Mouse (Mus musculus): ENCODE data around the gene Gm12800. TPM values are rescaled to one million over a fixed set of nuclear protein-coding genes. Genes with fewer than 3 reads are reported as not detected.
"Not testable (repeated sequence)": the region's sequence is repeated elsewhere in the genome, so short reads cannot be mapped to it uniquely, and the experiment has no call there.

The Gm12800 gene
- not detected in 2 replicates for polyA plus RNA-seq (2014; fragmentation: Nextera tagmentation; extraction: Ambion mirVana)

DNA sequence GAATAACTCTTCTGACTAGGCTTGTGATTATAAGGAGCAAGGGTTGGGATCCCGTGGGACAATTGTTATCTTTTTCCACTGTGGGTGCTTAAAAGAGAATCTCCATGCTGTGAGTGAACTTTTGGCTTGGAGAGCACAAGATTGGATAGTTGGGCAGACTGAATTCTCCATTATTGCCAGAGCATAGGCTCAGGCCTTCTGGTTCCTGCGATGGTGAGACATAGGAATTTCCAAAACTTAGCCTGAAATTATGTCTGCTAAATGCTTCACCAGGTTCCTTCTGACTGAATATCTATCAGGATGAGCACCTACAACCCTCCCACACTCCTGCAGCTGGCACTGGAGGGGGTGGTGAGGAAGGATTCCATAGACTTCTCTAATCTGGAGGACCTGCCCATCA, at the start of gene Gm12800:
Gene Gm12800, plus strand, starts transcription at position 301 of the 400 bp plus-strand sequence.
- not testable (repeated sequence) for H3K27me3 ChIP-seq (ENCODE audit: insufficient read depth, low read length); H3K9me3 ChIP-seq (ENCODE audit: low read depth, low read length); H3K36me3 ChIP-seq (ENCODE audit: insufficient read depth); ATAC-seq (ENCODE audit: insufficient read depth); H3K27ac ChIP-seq (ENCODE audit: low read depth); H3K4me2 ChIP-seq; DNase-seq; H3K4me3 ChIP-seq (ENCODE audit: low read depth, low read length); H3K4me1 ChIP-seq (ENCODE audit: insufficient read depth); H3K9ac ChIP-seq
- WGBS, result 81% methylated on average over 1 of the region's 2 CpGs

DNA sequence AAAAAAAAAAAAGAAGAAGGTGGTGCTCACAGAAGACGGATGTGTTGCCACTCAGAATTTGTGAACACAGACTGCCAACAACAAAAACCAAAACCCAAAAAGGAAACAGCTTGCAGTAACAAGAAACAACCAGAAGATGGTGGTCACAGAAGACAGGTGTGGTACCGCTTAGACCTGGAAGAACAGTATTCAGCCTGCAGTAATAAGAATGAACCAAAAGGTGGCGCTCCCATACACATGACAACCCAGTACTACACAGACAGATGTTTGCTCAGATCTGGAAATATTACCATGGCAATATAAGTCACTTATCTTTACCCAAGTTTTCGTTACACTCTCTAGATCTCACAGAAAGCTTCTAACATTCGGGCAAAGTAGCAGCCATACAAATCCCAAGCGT, 48.0 kb upstream of the Gm12800 start:
- Histone ChIP-seq H3K4me2 (no peak overlapping the region), H3K27ac (ENCODE audit: low read depth) (no peak overlapping the region), H3K9ac (no peak overlapping the region), H3K4me1 (ENCODE audit: insufficient read depth) (no peaks in the 10 kb centered on the region), H3K9me3 (ENCODE audit: low read depth, low read length) (no peaks in the 10 kb centered on the region), H3K4me3 (ENCODE audit: low read depth, low read length) (no peak overlapping the region), H3K27me3 (ENCODE audit: insufficient read depth, low read length) (no peaks in the 10 kb centered on the region), H3K36me3 (ENCODE audit: insufficient read depth) (no peaks in the 10 kb centered on the region)
- no peak for ATAC-seq (ENCODE audit: insufficient read depth)
- peak; percentile 63 for TF ChIP-seq CTCF (IDR thresholded peaks at IDR 0.05; ENCODE audit: low read depth)
- WGBS, result 33% methylated on average over 6 of the region's 6 CpGs
- DNase-seq, result peak; percentile 38

DNA sequence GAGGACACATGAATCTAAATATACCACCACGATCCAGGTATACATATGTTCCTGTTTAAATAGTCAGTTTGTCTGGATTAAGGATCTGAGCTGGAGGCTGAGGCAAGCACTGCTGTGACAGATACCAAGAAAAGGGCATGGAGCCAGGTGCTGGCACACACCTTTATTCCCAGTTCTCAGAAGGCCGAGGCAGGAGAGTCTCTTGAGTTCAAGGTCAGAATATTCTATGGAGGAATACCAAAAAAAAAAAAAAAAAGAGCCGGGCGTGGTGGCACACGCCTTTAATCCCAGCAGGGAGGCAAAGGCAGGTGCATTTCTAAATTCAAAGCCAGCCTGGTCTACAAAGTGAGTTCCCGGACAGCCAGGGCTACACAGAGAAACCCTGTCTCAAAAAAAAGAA, 46.6 kb upstream of the Gm12800 start:
- WGBS, result 88% methylated on average over 6 of the region's 6 CpGs
- no peak for ATAC-seq (ENCODE audit: insufficient read depth)

DNA sequence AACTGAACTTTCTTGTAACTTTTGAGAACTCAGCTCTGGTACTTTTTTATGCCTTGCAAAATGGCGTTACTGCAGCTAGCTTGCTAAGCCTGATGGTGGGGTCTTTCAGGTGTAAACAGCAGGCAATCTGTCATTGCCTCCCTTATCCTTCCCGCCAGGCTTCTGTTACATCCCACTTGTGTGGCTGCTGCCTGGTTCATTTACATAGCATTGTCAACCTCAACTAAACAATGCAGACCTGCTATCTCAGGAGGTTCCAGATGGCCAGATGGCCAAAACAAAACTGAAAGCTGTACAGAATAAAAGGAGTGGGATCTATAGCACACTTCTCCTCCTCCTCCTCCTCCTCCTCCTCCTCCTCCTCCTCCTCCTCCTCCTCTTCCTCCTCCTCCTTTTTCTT, 36.9 kb upstream of the Gm12800 start:
- H3K4me2 ChIP-seq; H3K27me3 ChIP-seq (ENCODE audit: insufficient read depth, low read length); H3K36me3 ChIP-seq (ENCODE audit: insufficient read depth); DNase-seq; H3K9me3 ChIP-seq (ENCODE audit: low read depth, low read length); H3K27ac ChIP-seq (ENCODE audit: low read depth); ATAC-seq (ENCODE audit: insufficient read depth); H3K9ac ChIP-seq; H3K4me3 ChIP-seq (ENCODE audit: low read depth, low read length); H3K4me1 ChIP-seq (ENCODE audit: insufficient read depth): not testable (repeated sequence)
- WGBS, result 53% methylated on average over 2 of the region's 2 CpGs

More for the DNA sequence above, 46.6 kb upstream of the Gm12800 start:
- Histone ChIP-seq H3K9ac (no peak overlapping the region), H3K36me3 (ENCODE audit: insufficient read depth) (no peaks in the 10 kb centered on the region), H3K4me1 (ENCODE audit: insufficient read depth) (no peaks in the 10 kb centered on the region), H3K27me3 (ENCODE audit: insufficient read depth, low read length) (no peaks in the 10 kb centered on the region), H3K27ac (ENCODE audit: low read depth) (no peak overlapping the region), H3K9me3 (ENCODE audit: low read depth, low read length) (no peaks in the 10 kb centered on the region), H3K4me3 (ENCODE audit: low read depth, low read length) (no peak overlapping the region), H3K4me2 (no peak overlapping the region)
- no peak for DNase-seq
- no peak for TF ChIP-seq CTCF (IDR thresholded peaks at IDR 0.05; ENCODE audit: low read depth)

DNA sequence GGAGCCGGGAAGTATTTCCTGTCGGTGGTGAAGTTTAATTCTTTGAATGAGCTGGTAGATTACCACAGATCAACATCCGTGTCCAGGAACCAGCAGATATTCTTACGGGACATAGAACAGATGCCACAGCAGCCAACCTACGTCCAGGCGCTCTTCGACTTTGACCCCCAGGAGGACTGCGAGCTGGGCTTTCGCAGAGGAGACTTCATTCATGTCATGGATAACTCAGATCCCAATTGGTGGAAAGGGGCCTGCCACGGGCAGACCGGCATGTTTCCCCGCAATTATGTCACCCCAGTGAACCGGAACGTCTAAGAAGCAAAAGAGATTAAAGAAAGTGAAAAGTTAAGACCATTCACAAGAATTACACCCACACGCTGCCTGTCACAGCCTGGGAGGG, 33.2 kb upstream of the Gm12800 start:
- 74% methylated on average over 15 of the region's 15 CpGs for WGBS
- not testable (repeated sequence) for H3K4me3 ChIP-seq (ENCODE audit: low read depth, low read length); ATAC-seq (ENCODE audit: insufficient read depth); H3K36me3 ChIP-seq (ENCODE audit: insufficient read depth); H3K4me2 ChIP-seq; H3K27me3 ChIP-seq (ENCODE audit: insufficient read depth, low read length); H3K9me3 ChIP-seq (ENCODE audit: low read depth, low read length); H3K4me1 ChIP-seq (ENCODE audit: insufficient read depth); H3K9ac ChIP-seq; DNase-seq; H3K27ac ChIP-seq (ENCODE audit: low read depth)

DNA sequence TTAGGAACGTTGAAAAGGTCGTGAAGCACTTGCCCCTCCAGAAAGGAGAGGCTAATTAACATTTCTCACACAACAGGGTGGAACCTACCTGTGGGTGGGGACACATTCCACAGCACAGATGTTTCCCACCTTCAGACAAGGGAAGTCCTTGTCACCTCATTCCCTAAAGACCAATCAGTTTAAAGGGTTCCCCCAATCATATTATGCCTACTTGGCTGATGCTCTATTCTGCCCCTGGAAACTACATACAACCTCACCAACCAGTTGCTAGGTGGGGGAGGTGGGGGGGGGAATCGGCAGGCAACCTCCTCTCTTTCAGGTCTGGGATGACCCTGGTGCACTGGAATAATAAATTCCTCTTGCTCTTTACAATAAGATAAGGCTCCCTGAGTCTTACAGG, 25.3 kb upstream of the Gm12800 start:
- no peak overlapping the region for H3K9ac ChIP-seq
- 25% methylated on average over 3 of the region's 3 CpGs for WGBS
- H3K4me3 ChIP-seq (ENCODE audit: low read depth, low read length), result no peak overlapping the region
- H3K4me2 ChIP-seq, result no peak overlapping the region
- no peak overlapping the region for H3K27ac ChIP-seq (ENCODE audit: low read depth)
- no peak for TF ChIP-seq CTCF (IDR thresholded peaks at IDR 0.05; ENCODE audit: low read depth)
- no peaks in the 10 kb centered on the region for H3K9me3 ChIP-seq (ENCODE audit: low read depth, low read length)
- ATAC-seq (ENCODE audit: insufficient read depth) (no peak), DNase-seq (no peak)
- H3K4me1 ChIP-seq (ENCODE audit: insufficient read depth), result no peaks in the 10 kb centered on the region
- H3K27me3 ChIP-seq (ENCODE audit: insufficient read depth, low read length), result no peaks in the 10 kb centered on the region
- H3K36me3 ChIP-seq (ENCODE audit: insufficient read depth), result no peaks in the 10 kb centered on the region

DNA sequence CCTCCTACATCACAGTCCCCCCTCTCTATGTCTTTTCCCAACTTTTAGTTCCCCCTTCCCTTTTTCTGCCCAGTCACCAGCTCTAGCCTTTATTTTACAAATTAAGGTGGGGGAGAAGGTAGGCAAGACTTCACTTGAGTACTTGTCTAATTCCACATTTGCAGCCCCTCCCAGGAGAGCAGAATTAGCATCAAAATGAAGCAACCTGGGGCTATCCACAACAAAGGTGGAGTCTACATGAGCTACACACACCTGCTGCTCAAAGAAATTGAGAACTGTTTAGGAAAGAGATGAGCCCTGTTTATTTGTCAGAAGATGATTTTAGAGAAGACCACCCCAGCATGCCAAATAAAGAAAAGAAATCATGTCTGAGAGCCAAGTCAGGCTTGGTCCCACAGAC, 19.5 kb upstream of the Gm12800 start:
- ATAC-seq (ENCODE audit: insufficient read depth) (no peak), DNase-seq (no peak)
- Histone ChIP-seq H3K4me2 (no peak overlapping the region), H3K9me3 (ENCODE audit: low read depth, low read length) (no peaks in the 10 kb centered on the region), H3K4me3 (ENCODE audit: low read depth, low read length) (no peak overlapping the region), H3K27me3 (ENCODE audit: insufficient read depth, low read length) (no peaks in the 10 kb centered on the region), H3K4me1 (ENCODE audit: insufficient read depth) (no peaks in the 10 kb centered on the region), H3K9ac (no peak overlapping the region), H3K36me3 (ENCODE audit: insufficient read depth) (no peaks in the 10 kb centered on the region), H3K27ac (ENCODE audit: low read depth) (no peak overlapping the region)
- no peak for TF ChIP-seq CTCF (IDR thresholded peaks at IDR 0.05; ENCODE audit: low read depth)
